Mouse (Mus musculus): ENCODE data around the gene Lekr1.

Gene Lekr1

DNA sequence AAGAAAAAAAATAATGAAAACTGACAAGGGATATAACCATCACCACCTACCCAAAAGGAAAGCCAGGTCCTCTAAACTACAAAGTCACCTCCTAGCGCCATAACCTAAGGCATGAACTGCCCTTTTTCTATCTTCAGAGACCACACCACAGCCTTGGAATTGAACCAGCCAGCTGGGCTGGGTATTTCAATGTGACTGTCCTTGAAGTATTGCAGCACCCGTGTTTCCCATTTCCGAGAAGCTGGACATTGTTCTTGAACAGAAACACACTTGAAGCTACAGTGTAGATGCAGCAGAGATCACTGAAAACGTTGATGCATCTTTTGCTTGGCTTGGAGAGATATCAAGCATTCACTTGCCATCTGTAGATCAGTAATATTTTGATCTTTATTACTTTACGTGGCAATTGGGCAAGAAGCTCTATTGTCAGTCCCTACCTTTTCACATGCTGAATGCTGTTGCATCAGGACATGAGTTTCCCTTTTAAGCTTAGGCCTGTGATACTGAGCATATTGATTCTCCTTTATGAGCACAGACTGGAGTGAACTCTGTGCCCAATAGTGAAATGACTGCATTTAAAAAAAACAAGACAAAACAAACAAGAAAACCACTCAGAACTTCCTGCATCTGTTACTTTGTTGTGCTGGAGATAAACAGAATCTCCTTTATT is 176.6 kb downstream of the Lekr1 start:
- no peak for DNase-seq

GRCm38 (mm10) chr3:65843185-65843552 is 177.1 kb downstream of the Lekr1 start:
- DNase-seq = no peak

DNA sequence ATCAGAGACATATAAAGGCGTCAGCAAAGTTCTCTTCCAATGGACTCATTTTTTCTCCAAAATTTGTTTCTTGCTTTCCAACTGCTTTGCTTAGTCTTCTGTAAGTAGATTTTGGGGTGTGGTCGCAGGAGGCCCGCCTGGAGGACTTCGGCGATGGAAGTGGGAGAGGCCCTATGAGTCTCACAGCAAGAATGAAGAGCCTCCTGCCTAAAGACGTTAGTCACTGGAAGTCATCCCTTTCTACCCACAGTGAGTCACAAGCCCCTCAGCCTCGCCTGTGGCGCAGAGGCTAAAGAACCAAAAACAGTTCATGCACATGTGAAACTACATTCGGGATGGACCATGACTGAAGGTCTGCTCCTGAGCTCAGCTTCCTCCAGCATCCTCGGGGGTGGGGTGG is 178.3 kb downstream of the Lekr1 start:
- no peak for DNase-seq

- DNase-seq = peak; percentile 75
These were observed 179.0 kb downstream of the Lekr1 start for GRCm38 (mm10) chr3:65844851-65845552.

- no peak for DNase-seq
These were observed 181.2 kb downstream of the Lekr1 start for GRCm38 (mm10) chr3:65847158-65847787.

DNA sequence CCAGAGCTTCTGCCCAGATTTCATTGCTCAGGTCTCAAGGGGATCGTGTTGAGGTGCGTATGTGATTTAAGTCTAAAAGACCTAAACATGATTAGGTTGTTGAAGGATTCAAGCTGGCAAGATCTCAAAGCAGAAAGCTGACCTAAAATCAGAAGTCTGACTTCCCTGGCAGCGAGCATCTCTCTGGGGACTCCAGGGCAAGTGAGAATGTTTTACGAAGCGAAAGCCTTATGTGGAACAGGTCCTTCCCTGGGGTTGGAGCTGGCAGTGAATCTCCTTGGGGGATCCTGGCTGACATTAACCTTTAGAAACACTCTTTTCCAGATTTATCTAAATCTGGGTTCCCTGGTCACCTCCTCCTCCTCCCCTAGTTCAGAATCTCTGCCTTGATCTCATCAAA is 187.7 kb downstream of the Lekr1 start:
- DNase-seq = no peak

GRCm38 (mm10) chr3:65855521-65855920 is 189.5 kb downstream of the Lekr1 start:
- DNase-seq = no peak

GRCm38 (mm10) chr3:65858118-65858517 is 192.1 kb downstream of the Lekr1 start:
- peak; percentile 33 for DNase-seq

DNA sequence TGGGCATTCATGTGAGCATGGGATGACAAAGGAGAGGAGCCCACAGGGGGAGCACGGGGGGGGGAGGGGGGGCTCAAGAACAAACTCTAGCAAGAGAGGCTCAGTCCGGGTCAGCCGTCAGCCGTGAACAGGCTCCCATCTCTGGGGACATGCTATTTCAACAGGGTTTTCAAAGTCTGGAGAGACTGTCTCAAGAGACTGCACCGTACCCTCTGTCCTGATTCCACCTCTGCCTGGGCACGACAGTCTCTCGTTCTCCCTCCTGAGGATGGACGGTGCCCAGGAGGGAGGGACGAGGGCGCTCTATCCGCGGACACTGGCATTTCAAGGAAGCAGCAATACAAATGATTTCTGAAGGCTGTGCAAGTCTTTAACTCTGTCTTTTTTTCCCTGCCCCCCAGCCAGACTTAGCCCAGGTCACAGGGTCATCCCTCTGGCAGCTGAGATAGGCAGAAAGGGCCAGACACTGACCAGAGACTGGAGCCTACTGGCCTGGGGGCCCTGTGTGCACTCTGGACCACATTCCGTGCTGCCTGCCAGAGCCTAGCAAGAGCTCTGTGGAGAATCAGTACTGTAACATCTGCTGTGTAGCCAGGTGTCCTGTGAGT is 192.8 kb downstream of the Lekr1 start:
- peak; percentile 92 for DNase-seq

GRCm38 (mm10) chr3:65859750-65860149 is 193.7 kb downstream of the Lekr1 start:
- DNase-seq = peak; percentile 12

- DNase-seq = peak; percentile 38
These were observed 194.9 kb downstream of the Lekr1 start for GRCm38 (mm10) chr3:65860903-65861302.

DNA sequence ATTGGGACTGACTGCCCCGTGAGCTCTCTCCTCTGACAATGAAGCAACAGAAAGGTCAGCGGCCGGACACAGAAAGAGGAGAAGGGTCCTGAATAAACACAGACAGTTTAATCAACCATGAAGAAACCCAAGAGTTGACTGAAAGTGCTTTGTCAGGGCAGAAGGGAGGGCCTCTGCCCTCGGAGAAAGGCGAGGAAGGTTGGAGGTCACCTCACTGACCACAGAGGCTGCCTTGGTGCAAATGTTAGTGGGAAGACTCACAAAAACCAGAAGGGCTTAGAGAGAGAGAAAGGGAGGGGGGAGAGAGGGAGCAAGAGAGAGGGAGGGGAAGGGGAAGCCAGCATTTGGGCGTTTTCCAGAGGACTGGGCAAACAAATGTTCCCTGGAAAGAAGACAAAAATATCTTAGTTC is 195.4 kb downstream of the Lekr1 start:
- peak; percentile 81 for DNase-seq

- peak; percentile 89 for DNase-seq
These were observed 197.3 kb downstream of the Lekr1 start for GRCm38 (mm10) chr3:65863297-65863696.

GRCm38 (mm10) chr3:65863762-65864377 is 197.8 kb downstream of the Lekr1 start:
- DNase-seq = peak; percentile 11

- no peak for DNase-seq
These were observed 202.9 kb downstream of the Lekr1 start for GRCm38 (mm10) chr3:65868931-65869330.

DNA sequence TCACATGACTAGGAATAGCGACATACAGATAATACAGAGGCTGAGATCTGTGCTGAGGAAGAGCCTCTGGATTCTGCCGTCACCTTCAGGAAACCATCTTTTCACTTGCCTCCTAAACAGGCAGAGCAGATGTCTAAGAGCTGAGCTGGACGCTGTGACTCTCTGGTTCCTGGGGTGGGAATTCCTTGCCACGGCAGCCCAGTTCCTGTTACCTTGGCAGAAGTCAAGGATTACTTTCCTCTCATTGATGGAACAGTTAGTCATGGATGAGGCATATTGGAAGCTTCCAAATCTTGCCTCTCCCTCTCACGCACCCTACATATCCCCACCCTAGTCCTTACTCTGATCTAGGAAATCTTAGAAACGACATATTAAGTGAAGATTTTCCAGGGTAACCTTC is 203.7 kb downstream of the Lekr1 start:
- no peak for DNase-seq

GRCm38 (mm10) chr3:65871188-65871603 is 205.2 kb downstream of the Lekr1 start:
- DNase-seq = peak; percentile 75

DNA sequence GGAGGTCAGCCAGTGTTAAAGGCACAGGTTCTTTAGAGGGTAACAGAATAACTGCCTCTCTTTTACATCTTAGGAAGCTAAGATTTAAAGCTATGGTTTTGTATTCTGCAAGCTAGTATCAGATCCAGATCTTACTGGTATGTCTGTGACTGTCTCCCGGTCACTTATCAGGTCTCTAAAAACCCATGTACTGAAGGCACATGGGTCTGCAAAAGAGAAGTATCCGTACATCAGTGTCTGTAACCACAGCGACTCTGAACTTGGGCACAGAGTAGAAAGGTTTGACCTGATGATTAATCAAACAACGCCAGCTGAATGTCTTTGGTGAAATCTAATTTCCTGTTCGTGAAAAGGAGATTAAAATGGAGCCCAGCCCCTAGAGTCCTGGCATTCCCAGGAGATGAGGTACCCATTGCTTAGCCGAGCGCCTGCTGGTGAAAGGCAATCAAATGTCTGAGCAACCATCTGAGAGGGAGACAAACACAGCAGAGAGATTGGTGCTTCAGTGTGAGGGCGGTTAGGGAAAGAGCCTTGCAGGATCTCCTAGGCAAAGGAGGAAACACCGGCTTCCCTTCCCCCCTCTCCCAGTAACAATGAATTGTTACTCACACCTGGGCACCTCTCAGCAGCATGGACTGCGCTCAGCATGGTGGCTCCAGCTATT is 205.7 kb downstream of the Lekr1 start:
- no peak for DNase-seq

DNA sequence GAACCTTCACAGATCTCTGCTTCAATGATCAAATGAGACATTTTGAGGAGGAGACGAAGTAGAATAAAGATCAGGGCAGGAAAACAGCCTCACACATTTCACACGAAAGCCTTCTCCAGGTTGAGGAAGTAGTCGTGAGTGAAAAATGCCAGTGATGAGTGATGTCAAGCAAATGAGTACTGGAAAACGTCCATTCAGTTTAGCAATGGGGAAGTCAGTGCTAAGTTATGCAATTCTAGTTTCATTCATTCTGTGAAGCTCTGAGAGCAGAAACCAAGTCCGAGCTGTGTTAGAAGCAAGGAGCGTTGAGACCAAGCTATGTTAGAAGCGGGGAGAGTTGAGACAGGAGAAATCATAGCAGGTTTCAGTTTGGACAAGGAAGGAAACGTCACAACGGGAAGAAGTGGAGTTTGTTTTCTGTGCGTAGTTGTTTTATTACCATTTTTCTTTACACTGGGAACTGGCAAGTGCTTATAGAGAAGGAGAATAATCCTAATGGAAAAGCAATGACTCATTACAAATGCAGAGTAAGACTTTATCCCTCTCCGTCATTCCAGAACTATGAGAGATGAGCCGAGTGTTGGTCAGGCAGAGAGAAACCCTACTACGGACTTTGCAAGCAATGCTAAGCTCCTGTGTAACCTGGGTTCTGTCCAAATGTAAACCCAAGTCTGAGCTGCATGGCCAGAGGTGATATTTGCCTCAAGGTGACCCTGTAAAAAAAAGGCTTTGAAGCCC is 207.2 kb downstream of the Lekr1 start:
- DNase-seq = no peak
